Mouse (Mus musculus) urinary bladder, adult 18-20 months (tissue): Measurements from ENCODE around the gene Slc12a4.

Experiments used
- DNase-seq, 2 experiments: peaks; one replicate each; pipeline ENCODE4 v3.0.0; 2022; ENCODE audit warnings: low spot score in 2 of 2, mixed read lengths in 2 of 2

The Slc12a4 gene

DNA sequence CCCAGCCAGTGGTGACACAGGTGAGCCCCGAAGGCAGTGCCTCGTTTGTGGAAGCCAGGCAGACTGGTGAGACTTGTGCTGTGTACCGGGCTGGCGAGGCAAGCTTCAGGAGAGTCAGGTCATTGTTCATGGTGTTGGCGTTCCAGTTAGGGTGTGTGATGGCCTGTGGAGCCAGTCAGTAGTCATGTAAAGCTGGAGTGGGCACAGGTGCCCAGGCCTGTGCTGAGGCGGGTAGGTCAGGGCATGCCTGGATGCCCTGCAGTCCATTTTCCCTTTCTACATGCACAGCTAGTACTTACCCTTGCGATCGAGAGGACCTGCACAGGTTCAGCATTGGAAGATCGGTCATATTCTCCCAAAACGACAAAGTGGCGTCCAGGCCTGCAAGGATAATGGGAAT, 33.4 kb downstream of the Slc12a4 start:
- DNase-seq, result no peak

DNA sequence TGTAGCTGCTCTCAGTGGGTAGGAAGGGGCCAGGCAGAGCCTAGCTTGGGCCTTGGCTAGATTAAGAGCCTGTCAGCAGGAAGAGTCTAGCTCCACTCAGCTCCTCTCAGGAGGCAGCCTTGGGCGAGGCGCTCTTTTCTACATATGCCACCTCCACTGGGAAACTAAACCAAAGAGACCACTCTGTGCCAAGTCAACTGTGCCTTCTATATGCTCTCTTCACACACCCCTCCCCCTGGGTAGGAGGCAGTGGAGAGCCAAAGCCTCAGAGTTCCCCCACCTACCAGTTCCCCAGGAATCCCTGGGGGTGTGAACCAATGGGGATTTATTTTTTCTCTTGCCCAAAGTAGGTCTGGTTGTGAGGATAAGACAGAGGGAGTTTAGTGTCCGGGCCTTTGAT, 34.6 kb downstream of the Slc12a4 start:
- no peak for DNase-seq

DNA sequence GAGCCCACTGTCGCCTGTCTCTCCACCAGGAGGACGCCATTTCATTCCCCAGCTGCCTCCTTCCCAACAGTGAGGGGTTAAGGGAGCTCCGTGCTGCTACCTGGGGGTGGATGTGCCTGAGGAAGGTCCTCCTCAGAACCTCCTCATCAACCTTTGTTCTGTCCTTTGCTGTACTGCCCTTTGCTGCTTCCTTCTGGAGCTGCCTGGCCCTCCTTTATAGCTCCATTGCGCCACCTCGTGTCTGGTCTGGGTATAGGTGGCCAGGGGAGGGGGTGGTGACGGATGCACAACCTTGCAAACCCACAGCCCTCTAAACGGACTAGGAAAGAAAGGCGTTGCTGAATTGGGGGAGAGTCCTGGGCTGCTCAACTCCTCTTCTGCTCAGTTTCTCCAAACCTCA, 35.3 kb downstream of the Slc12a4 start:
- peak; percentile 55 to 80 for DNase-seq

DNA sequence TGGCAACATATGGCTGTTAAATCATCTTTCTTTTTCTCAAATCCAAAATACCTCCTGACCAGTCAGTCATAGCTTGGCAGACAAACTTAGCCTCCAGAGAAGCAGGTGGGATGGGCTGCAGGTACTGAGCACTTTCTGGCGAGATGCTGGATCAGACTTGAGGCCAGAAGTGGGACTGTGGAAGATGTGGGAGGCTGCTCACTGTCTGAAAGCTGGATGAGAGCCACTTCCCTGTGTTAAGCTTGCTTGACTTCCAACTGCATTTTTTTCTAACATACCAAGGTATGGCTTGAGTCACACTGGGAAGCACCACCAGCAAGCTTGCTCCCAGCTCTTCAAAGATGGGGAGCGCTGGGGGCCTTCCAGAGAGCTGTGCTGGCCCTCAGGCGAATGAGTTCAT, 40.8 kb downstream of the Slc12a4 start:
- no peak for DNase-seq

DNA sequence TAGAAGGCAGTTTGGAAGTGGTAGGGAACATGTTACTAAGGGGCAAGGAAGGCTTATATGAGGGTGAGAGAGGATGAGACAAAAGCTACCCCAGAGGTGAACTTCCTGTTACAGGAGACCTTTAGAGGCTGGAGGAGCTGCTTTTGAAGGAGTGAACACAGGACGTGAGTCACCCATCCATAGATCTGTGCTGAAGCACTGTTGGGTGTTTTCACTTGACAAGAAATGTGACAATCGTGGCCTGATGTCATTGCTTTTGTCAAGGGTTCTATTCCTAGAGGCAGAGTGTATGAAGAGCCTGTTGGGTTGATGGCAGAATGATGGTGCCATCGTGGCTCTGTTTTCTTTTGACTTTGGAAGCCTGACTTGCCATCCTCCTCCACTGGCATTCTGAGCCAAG, 46.5 kb downstream of the Slc12a4 start:
- no peak for DNase-seq

DNA sequence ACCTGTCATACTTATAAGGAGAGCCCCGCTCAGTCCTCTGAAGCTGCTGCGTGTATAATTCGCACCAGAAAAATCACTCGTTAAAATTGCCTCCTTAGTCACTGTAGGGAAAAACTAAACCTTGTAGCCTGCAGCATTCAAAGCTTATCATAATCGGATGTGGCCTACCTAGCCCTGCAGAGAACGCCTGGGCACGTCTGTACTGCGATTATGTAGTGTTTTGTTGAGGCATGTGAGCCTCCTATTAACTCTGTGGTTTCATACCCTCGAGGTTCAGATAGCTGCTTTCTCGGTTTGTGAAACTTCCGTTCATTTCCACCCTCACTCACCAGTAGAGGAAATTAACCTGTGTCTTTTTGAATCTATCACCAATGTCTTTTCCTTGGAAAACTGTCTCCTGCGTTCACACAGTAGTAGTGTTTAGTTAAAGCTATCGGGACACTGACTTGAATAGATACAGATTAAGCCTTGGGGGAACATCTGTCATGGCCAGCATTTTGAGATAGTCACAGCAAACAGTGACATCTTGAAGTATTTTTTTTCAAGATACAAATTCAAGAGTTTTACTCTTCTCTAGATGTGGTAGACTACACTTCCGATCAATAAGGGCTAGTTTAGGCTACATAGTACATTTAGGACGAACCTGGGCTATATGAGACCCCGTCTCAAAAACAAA, 64.8 kb downstream of the Slc12a4 start:
- peak in 1 of 2 experiments; percentile 18 for DNase-seq

DNA sequence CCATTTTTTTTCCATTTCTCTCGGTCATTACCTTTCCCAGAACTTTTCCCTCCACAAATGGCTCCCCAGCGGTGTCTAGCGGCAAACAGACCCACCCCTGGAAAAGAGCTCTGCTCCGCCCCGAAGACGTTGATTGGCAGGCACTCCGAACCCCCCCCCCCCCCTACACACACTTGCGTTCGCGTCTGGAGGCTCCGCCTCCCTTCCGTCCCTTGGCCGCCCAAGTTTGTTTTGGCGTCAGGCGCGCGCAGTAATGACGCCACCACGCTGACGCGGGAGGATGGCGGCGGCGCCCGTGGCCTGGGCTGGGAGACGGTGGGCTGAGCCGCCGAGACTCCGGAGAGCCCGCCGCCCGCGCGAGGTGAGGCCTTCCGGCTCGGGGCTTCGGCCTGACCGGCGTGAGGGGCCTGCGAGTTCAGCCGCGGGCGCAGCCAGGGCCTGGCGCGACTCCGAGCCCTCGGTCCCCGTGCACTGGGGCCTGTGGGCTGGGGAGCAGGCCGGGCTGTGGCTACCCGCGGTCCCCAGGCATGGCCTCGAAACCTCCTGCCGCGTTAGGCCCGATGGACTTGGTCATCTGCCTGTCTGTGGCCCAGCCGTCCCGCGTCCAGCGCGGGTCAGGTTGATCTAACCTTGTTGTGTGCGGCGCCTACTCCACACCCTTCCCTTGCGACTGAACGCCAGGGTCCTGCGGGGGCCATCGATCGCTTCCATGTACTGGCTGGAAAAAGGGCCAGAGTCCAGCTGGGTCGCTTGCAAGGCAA, 65.5 kb downstream of the Slc12a4 start, which contains the start of gene Pskh1:
Gene Pskh1 (plus strand): TSS at position 262 of the 761 bp plus-strand sequence.
- DNase-seq, result peak; percentile 87 to 92

DNA sequence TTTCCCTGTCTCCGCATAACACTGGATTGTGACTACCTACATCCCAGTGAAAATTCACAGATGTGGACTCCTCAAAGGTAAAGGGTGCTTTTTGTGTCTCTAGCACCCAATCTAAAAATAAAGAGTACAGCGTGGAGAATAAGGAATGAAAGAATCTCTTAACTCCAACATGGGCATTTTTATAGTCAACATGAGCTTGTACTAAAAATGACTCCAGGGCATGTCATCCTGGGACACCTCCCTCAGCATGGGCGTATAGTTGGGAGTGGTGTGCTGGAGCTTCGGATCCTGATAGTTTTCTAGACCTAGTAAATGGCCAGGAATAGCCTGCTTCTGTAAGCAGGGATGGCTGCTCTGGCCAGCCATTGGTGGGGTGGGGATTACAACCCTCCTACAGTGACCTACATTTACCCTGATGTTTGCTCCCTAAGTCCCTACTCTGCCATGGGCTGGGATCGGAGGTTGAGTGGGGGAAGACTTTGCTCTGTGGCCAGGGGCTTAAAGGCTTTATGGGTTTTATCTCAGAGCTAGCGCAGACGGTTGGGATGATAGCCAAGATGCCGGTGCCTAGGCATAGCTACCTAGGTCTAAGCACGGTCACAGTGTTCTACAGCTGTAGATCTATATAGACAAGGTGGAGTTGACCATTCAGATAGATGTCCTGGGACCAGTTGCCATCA, 68.0 kb downstream of the Slc12a4 start:
- DNase-seq, result no peak
